In genomic region chr7:45644872-45645590, GRCm38 (mm10) we compare ENCODE assay signal across 9 mouse cellular contexts. TPM values are rescaled to one million over a fixed set of nuclear protein-coding genes. Genes with fewer than 3 reads are reported as not detected.
DNase-seq lines count a peak whose midpoint lies in the region; ATAC-seq and TF ChIP-seq lines count a peak whose summit lies in the region.
"Had no signal": no experiment of that assay in that cellular context is flagged by ENCODE, and none has a peak within 500 bp of the region (broad histone marks: within the 10 kb centered on the region; RNA-seq: fewer than 3 reads in every experiment).

No protein-coding gene starts in this region.

- H3K27me3 ChIP-seq in heart, embryonic 11.5 days (ENCODE audit: control insufficient read depth, insufficient read depth, low read length): no peaks in the 10 kb centered on the region; the same call in 1 of the 2 replicates
- H3K27me3 ChIP-seq in E14TG2a.4 (ENCODE audit: insufficient read depth, low read length): peaks cover 58% of the 10 kb centered on the region
- no peaks in the 10 kb centered on the region for H3K27me3 ChIP-seq in forebrain, embryonic 16.5 days (replicated peaks; ENCODE audit: control insufficient read depth, insufficient read depth, low read length)
- H3K27me3 ChIP-seq in limb, embryonic 15.5 days: no peaks in the 10 kb centered on the region

- no peak overlapping the region for H3K4me3 ChIP-seq in heart, embryonic 11.5 days (ENCODE audit: low read depth, low read length)
- peak overlapping the region; percentile 73 for H3K4me3 ChIP-seq in E14TG2a.4 (replicated peaks; ENCODE audit: low read length)
- H3K4me3 ChIP-seq in forebrain, embryonic 16.5 days (replicated peaks; ENCODE audit: low read length): no peak overlapping the region
- H3K4me3 ChIP-seq in limb, embryonic 15.5 days: no peak overlapping the region; the same call in 1 of the 2 replicates

- ATAC-seq in heart, embryonic 11.5 days (replicated peaks; ENCODE audit: insufficient number of reproducible peaks, low FRiP score, low TSS enrichment): no peak
- ATAC-seq in forebrain, embryonic 16.5 days: no peak
- ATAC-seq in limb, embryonic 15.5 days (ENCODE audit: insufficient number of reproducible peaks, low FRiP score, low TSS enrichment, low read depth): no peak

- no peak overlapping the region for H3K9ac ChIP-seq in heart, embryonic 11.5 days (ENCODE audit: low read depth, low read length)
- H3K9ac ChIP-seq in forebrain, embryonic 16.5 days (replicated peaks; ENCODE audit: low read depth, low read length): no peak overlapping the region
- H3K9ac ChIP-seq in limb, embryonic 15.5 days: no peak overlapping the region

- no peak overlapping the region for H3K27ac ChIP-seq in heart, embryonic 11.5 days (ENCODE audit: low read depth, low read length)
- H3K27ac ChIP-seq in forebrain, embryonic 16.5 days (ENCODE audit: low read length): no peak overlapping the region
- peak overlapping the region; percentile 86; the same call in 1 of the 2 replicates for H3K27ac ChIP-seq in limb, embryonic 15.5 days

- peaks cover 31% of the 10 kb centered on the region for H3K4me1 ChIP-seq in heart, embryonic 11.5 days (ENCODE audit: control insufficient read depth, insufficient read depth, low read length)
- peaks cover 49% of the 10 kb centered on the region for H3K4me1 ChIP-seq in E14TG2a.4 (replicated peaks; ENCODE audit: low read depth, low read length)
- peaks cover 25% of the 10 kb centered on the region for H3K4me1 ChIP-seq in forebrain, embryonic 16.5 days (replicated peaks; ENCODE audit: control insufficient read depth, insufficient read depth, low read length)
- peaks cover 49% of the 10 kb centered on the region for H3K4me1 ChIP-seq in limb, embryonic 15.5 days

- peak overlapping the region; percentile 76 for H3K4me2 ChIP-seq in heart, embryonic 11.5 days
- H3K4me2 ChIP-seq in forebrain, embryonic 16.5 days (ENCODE audit: low read length): peak overlapping the region; percentile 57; the same call in 1 of the 2 replicates
- no peak overlapping the region; the same call in 1 of the 2 replicates for H3K4me2 ChIP-seq in limb, embryonic 15.5 days

- TF ChIP-seq CTCF in E14TG2a.4 (conservative IDR thresholded peaks at IDR 0.05; ENCODE audit: low read length): no peak

- WGBS in heart, embryonic 11.5 days (ENCODE audit: insufficient replicate concordance): 51% methylated on average over 6 of the region's 6 CpGs
- WGBS in forebrain, embryonic 16.5 days: 72% methylated on average over 6 of the region's 6 CpGs
- WGBS in limb, embryonic 15.5 days: 72% methylated on average over 6 of the region's 6 CpGs

- no peaks in the 10 kb centered on the region for H3K9me3 ChIP-seq in heart, embryonic 11.5 days (replicated peaks; ENCODE audit: control insufficient read depth, low read length)
- peaks cover 14% of the 10 kb centered on the region for H3K9me3 ChIP-seq in E14TG2a.4 (ENCODE audit: low read length)
- H3K9me3 ChIP-seq in forebrain, embryonic 16.5 days (ENCODE audit: control insufficient read depth, low read length): no peaks in the 10 kb centered on the region
- no peaks in the 10 kb centered on the region for H3K9me3 ChIP-seq in limb, embryonic 15.5 days

- DNase-seq in heart, adult 11 months: no peak
- no peak for DNase-seq in layer of hippocampus, adult 8-10 months (ENCODE audit: low spot score in 2 of 2)
- no peak for DNase-seq in urinary bladder, adult 2 months (ENCODE audit: low spot score)
- no peak for DNase-seq in layer of hippocampus, adult 11-12 months (ENCODE audit: low spot score)
- DNase-seq: kidney, postnatal 36 days had no signal

- H3K36me3 ChIP-seq in heart, embryonic 11.5 days (ENCODE audit: control insufficient read depth, insufficient read depth, low read length): no peaks in the 10 kb centered on the region
- H3K36me3 ChIP-seq in E14TG2a.4 (ENCODE audit: insufficient read depth, low read length): no peaks in the 10 kb centered on the region
- H3K36me3 ChIP-seq in forebrain, embryonic 16.5 days (ENCODE audit: control insufficient read depth, insufficient read depth): no peaks in the 10 kb centered on the region
- H3K36me3 ChIP-seq in limb, embryonic 15.5 days: peaks cover 3% of the 10 kb centered on the region; the same call in 1 of the 2 replicates

RNA-seq across cellular contexts. Expression of gene Mamstr, which starts 5.3 kb away (rescaled TPM):
- polyA plus RNA-seq in heart, embryonic 11.5 days (2014; fragmentation: Nextera tagmentation; extraction: Ambion mirVana): 3.4 and 4.0 TPM in 2 replicates
- polyA plus RNA-seq in forebrain, embryonic 16.5 days (2015; fragmentation: Nextera tagmentation; extraction: Ambion mirVana): 2.8 and 4.2 TPM in 2 replicates
- 21.9 and 36.8 TPM in 2 replicates for polyA plus RNA-seq in limb, embryonic 15.5 days (2015; fragmentation: Nextera tagmentation; extraction: Ambion mirVana)
- 1 to 10 TPM; 1.5 to 4.4 (median 2.4) TPM for total RNA-seq in layer of hippocampus, adult 8-10 months (2022)
- 8.4 and 11.3 TPM in 2 replicates for polyA plus RNA-seq in urinary bladder, adult 2 months (2012; rRNA removed)

RNA-seq across cellular contexts. Expression of gene Rasip1, which starts 17.7 kb away (rescaled TPM):
- polyA plus RNA-seq in heart, embryonic 11.5 days (2014; fragmentation: Nextera tagmentation; extraction: Ambion mirVana): 13.9 and 14.5 TPM in 2 replicates
- polyA plus RNA-seq in forebrain, embryonic 16.5 days (2015; fragmentation: Nextera tagmentation; extraction: Ambion mirVana): 13.5 and 15.1 TPM in 2 replicates
- polyA plus RNA-seq in limb, embryonic 15.5 days (2015; fragmentation: Nextera tagmentation; extraction: Ambion mirVana): 11.4 and 12.0 TPM in 2 replicates
- 1 to 10 TPM; 5.8 to 7.5 (median 6.6) TPM for total RNA-seq in layer of hippocampus, adult 8-10 months (2022)
- 7.3 and 11.8 TPM in 2 replicates for polyA plus RNA-seq in urinary bladder, adult 2 months (2012; rRNA removed)

RNA-seq across cellular contexts. Expression of gene Fut2, which starts 21.2 kb away (rescaled TPM):
- 0.56 and 1.0 TPM in 2 replicates for polyA plus RNA-seq in heart, embryonic 11.5 days (2014; fragmentation: Nextera tagmentation; extraction: Ambion mirVana)
- polyA plus RNA-seq in forebrain, embryonic 16.5 days (2015; fragmentation: Nextera tagmentation; extraction: Ambion mirVana): 0.10 and 0.21 TPM in 2 replicates
- 7.7 and 8.0 TPM in 2 replicates for polyA plus RNA-seq in limb, embryonic 15.5 days (2015; fragmentation: Nextera tagmentation; extraction: Ambion mirVana)
- total RNA-seq in layer of hippocampus, adult 8-10 months (2022): under 1 TPM in 3 of 4 experiments, not detected in 1; 0.20 to 0.27 (median 0.23) TPM
- polyA plus RNA-seq in urinary bladder, adult 2 months (2012; rRNA removed): 1.8 and 3.3 TPM in 2 replicates

RNA-seq across cellular contexts. Expression of gene Izumo1, which starts 23.4 kb away (rescaled TPM):
- 0.34 and 0.35 TPM in 2 replicates for polyA plus RNA-seq in heart, embryonic 11.5 days (2014; fragmentation: Nextera tagmentation; extraction: Ambion mirVana)
- polyA plus RNA-seq in forebrain, embryonic 16.5 days (2015; fragmentation: Nextera tagmentation; extraction: Ambion mirVana): not detected in 2 replicates
- 0.14 and 0.27 TPM in 2 replicates for polyA plus RNA-seq in limb, embryonic 15.5 days (2015; fragmentation: Nextera tagmentation; extraction: Ambion mirVana)
- under 1 TPM in 3 of 4 experiments, not detected in 1; 0.14 to 0.27 (median 0.22) TPM for total RNA-seq in layer of hippocampus, adult 8-10 months (2022)
- 0.23 and 0.27 TPM in 2 replicates for polyA plus RNA-seq in urinary bladder, adult 2 months (2012; rRNA removed)

RNA-seq across cellular contexts. Expression of gene Fut1, which starts 27.9 kb away (rescaled TPM):
- not detected in 2 replicates for polyA plus RNA-seq in heart, embryonic 11.5 days (2014; fragmentation: Nextera tagmentation; extraction: Ambion mirVana)
- polyA plus RNA-seq in forebrain, embryonic 16.5 days (2015; fragmentation: Nextera tagmentation; extraction: Ambion mirVana): not detected in 2 replicates
- polyA plus RNA-seq in limb, embryonic 15.5 days (2015; fragmentation: Nextera tagmentation; extraction: Ambion mirVana): 2.9 and 3.3 TPM in 2 replicates
- under 1 TPM in 3 of 4 experiments, not detected in 1; 0.20 to 0.28 (median 0.21) TPM for total RNA-seq in layer of hippocampus, adult 8-10 months (2022)
- polyA plus RNA-seq in urinary bladder, adult 2 months (2012; rRNA removed): 0.04 TPM in 1 of 2 replicates, not detected in the other
